Mouse (Mus musculus) central nervous system, embryonic 11.5 days (tissue): ENCODE measurements around the gene Rhoj. TPM values are rescaled to one million over a fixed set of nuclear protein-coding genes. Genes with fewer than 3 reads are reported as not detected.

Experiments
- polyA plus RNA-seq: library from polyadenylated mRNA; depleted of rRNA; stranded (reverse); fragments of >200 nt; gene quantifications from 2 replicates; pipeline ENCODE4 v1.2.3, GENCODE M21; 2012; rRNA removed

Gene Rhoj
- polyA plus RNA-seq: 25.6 and 28.6 TPM in 2 replicates

DNA sequence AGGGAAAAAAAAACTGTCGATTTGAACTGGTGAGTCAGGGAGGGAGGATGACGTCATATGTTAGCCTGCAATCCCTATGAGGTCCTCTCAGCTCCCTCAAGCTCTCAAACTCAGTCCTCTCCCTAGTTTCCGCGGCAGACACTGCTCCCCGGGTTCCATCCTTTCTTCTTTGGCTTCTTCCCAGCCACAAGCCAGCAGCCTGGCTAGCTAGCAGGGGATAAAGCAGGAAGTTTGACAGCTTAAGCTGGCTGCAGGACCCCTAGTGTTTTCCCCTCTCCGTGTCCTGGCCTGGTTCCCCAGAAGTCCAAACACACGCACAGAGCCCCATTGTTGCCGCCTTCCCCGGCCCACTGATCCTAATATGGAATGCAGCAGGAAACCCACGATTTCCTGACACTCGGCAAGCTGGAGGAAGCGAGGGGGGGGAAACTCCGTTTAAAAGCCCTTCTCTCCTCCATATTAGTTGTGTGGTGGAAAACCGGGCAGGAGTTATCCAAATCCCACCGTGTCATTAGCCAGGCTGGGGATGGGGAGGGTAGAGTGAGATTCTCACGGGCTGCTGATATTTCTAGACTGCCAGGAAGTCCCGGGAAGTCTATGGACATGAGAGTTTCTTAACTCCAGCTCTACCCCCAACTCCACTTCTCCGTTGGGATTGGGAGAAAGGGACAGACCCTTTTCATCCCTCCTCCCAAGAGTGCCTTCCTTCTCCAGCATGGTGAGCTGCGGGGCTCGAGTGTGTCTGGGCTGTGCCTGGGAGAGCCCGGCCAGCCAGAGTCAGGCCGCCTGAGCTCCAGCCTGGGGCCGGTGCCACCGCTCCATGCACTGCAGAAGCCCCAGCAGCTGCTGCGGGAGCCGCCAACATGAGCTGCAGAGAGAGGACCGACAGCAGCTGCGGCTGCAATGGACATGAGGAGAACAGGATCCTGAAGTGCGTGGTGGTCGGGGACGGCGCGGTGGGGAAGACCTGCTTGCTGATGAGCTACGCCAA, at the start of gene Rhoj:
Rhoj (plus strand) TSS at position 362 of the 991 bp plus-strand sequence.

GRCm38 (mm10) chr12:75416681-75417080, 108.6 kb downstream of the Rhoj start, which contains the start of gene Gphb5:
Gphb5 (minus strand) TSS chr12:75416781.

Other genes starting within 250 kb of the Rhoj start
- gene Kcnh5, start 131.0 kb upstream of the Rhoj start, polyA plus RNA-seq: 0.20 and 0.30 TPM in 2 replicates
- gene Gphb5, start 108.5 kb downstream of the Rhoj start, polyA plus RNA-seq: not detected in 2 replicates